Mouse (Mus musculus) heart, adult 2 months (tissue): ENCODE measurements at regions not wholly inside any gene's neighbourhood (a gene's known extent, or its start where the extent isn't known, plus 50 kb on each side); places are given as distances from the start of the nearest gene placed in this dataset.
"Not testable (repeated sequence)": the region's sequence is repeated elsewhere in the genome, so short reads cannot be mapped to it uniquely, and the experiment has no call there.

Experiments
- CTCF ChIP-seq: fragments of 200-600 bp; IDR thresholded peaks from 2 replicates; pipeline ENCODE4 v1.8.1; 2022; ENCODE audit warnings: antibody characterized with exemption, mild to moderate bottlenecking, moderate library complexity
- POLR2A ChIP-seq: fragments of 200-500 bp; IDR thresholded peaks from 2 replicates; pipeline ENCODE4 v1.6.1; 2011; ENCODE audit warnings: mild to moderate bottlenecking, low read depth, low read length, control low read depth; ENCODE audit not compliant: insufficient read depth

DNA sequence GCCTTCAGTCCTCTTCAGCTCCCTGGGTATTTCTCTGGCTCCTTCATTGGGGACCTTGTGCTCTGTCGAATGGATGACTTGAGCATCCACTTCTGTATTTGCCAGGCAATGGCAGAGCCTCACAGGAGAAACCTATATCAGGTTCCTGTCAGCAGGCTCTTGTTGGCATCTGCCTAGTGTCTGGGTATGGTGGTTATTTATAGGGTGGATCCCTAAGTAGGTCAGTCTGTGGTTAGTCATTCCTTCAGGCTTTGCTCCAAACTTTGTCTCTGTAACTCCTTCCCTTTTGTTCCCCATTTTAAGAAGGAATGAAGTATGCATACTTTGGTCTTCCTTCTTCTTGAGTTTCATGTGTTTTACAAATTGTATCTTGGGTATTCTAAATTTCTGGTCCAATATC lies 522.4 kb upstream of the St8sia4 start:
- TF ChIP-seq CTCF, POLR2A: not testable (repeated sequence)
